Mouse (Mus musculus) heart, adult 18-20 months (tissue): ENCODE measurements around the gene Sox6. TPM values are rescaled to one million over a fixed set of nuclear protein-coding genes. Genes with fewer than 3 reads are reported as not detected.

ENCODE experiments used
- total RNA-seq, 2 experiments: library from RNA; stranded (reverse); gene quantifications; 2 replicates each; pipeline ENCODE4 v1.2.3; 2021

Sox6 gene
- total RNA-seq, 2 experiments from 2014 or later = 20.8 to 24.7 TPM

Other genes starting within 250 kb of the Sox6 start
- gene 1110004F10Rik, start 601 bp upstream of the Sox6 start, total RNA-seq = 10 to 100 TPM; 48.9 to 54.6 TPM
- 1 to 10 TPM; 1.7 to 2.0 TPM for gene Gm4353, start 45.8 kb upstream of the Sox6 start, total RNA-seq